Mouse (Mus musculus) heart, embryonic 14.5 days (tissue): ENCODE measurements around the gene Rnf216. TPM values are rescaled to one million over a fixed set of nuclear protein-coding genes. Genes with fewer than 3 reads are reported as not detected.
A peak's percentile ranks its signal among the peaks of the same experiment; 100 is the strongest.

Experiments
- ATAC-seq: fragments of 200-750 bp; cut with Nextera tagmentation; 2 replicates; pipeline ENCODE4 v1.8.0; 2017; ENCODE audit warnings: low read depth, moderate TSS enrichment; ENCODE audit not compliant: insufficient number of reproducible peaks, insufficient read depth, low FRiP score
- H3K27ac ChIP-seq, 2 experiments: fragments of 200-500 bp in 1 of 2; fragments of 300-500 bp in 1 of 2; sonication (generic) in 1 of 2; replicated peaks in 1 of 2; 2 replicates each; pipeline ENCODE4 v1.5.1; 2012 to 2014; ENCODE audit warnings: low read depth in 2 of 2, low read length in 2 of 2, control low read depth in 1 of 2, mild to moderate bottlenecking in 1 of 2, mixed read lengths in 1 of 2; ENCODE audit not compliant: control insufficient read depth in 1 of 2, insufficient read depth in 1 of 2
- H3K27me3 ChIP-seq: fragments of 300-500 bp; sonication (generic); 2 replicates; pipeline ENCODE4 v1.6.1; 2014; ENCODE audit warnings: mild to moderate bottlenecking, low read length, control low read depth; ENCODE audit not compliant: control insufficient read depth, insufficient read depth
- H3K36me3 ChIP-seq: fragments of 300-500 bp; sonication (generic); 2 replicates; pipeline ENCODE4 v1.6.1; 2014; ENCODE audit warnings: mild to moderate bottlenecking, control low read depth, low read length, mixed read lengths; ENCODE audit not compliant: control insufficient read depth, insufficient read depth
- H3K4me1 ChIP-seq, 2 experiments: fragments of 200-500 bp in 1 of 2; fragments of 300-500 bp in 1 of 2; sonication (generic) in 1 of 2; 2 replicates each; pipeline ENCODE4 v1.6.1; 2012 to 2014; ENCODE audit warnings: low read length in 2 of 2, control low read depth in 1 of 2, mixed read lengths in 1 of 2; ENCODE audit not compliant: control insufficient read depth in 2 of 2, insufficient read depth in 2 of 2
- H3K4me2 ChIP-seq: fragments of 300-500 bp; sonication (generic); 2 replicates; pipeline ENCODE4 v1.6.1; 2014; ENCODE audit warnings: mild to moderate bottlenecking, low read length
- H3K4me3 ChIP-seq, 2 experiments: fragments of 200-500 bp in 1 of 2; fragments of 300-500 bp in 1 of 2; sonication (generic) in 1 of 2; 2 replicates each; pipeline ENCODE4 v1.5.1; 2012 to 2014; ENCODE audit warnings: low read length in 2 of 2, mild to moderate bottlenecking in 2 of 2, control low read depth in 1 of 2, low read depth in 1 of 2, moderate library complexity in 1 of 2; ENCODE audit not compliant: control insufficient read depth in 1 of 2, insufficient read depth in 1 of 2
- H3K9ac ChIP-seq: fragments of 300-500 bp; sonication (generic); 2 replicates; pipeline ENCODE4 v1.6.1; 2014; ENCODE audit warnings: mild to moderate bottlenecking, low read length
- H3K9me3 ChIP-seq: fragments of 300-500 bp; sonication (generic); 2 replicates; pipeline ENCODE4 v1.6.1; 2016; ENCODE audit warnings: low read length, control low read depth; ENCODE audit not compliant: control insufficient read depth
- WGBS: fragments of 180-500 bp; shearing (Covaris S2); extraction: QIAGEN DNeasy Blood & Tissue Kit; methylation state at CpG from one replicate; pipeline ENCODE4 v1.1.7; 2014; 5-methylcytosine and 5-hydroxymethylcytosine counted together
- polyA plus RNA-seq: library from polyadenylated mRNA; unstranded; fragments of >200 nt; fragmentation: Nextera tagmentation; extraction: Ambion mirVana; gene quantifications from 2 replicates; pipeline ENCODE4 v1.2.1, GENCODE M21; 2014

Gene Rnf216
- polyA plus RNA-seq, 1 experiment from 2014 or later = 26.5 TPM

- peak overlapping the region; percentile 58 to 89 for H3K27ac ChIP-seq
- WGBS = 1% methylated on average over 43 of the region's 43 CpGs
- ATAC-seq = peak; percentile 61
Measured at GRCm38 (mm10) chr5:142961881-142962443, 150.8 kb downstream of the Rnf216 start.

GRCm38 (mm10) chr5:142961398-142961880 is 151.4 kb downstream of the Rnf216 start:
- Histone ChIP-seq H3K4me3 (peak overlapping the region; percentile 63 to 76), H3K4me2 (peak overlapping the region; percentile 95), H3K9me3 (no peaks in the 10 kb centered on the region), H3K27me3 (no peaks in the 10 kb centered on the region), H3K4me1 (peaks cover 24 to 31% of the 10 kb centered on the region in 2 experiments), H3K9ac (peak overlapping the region; percentile 91), H3K36me3 (no peaks in the 10 kb centered on the region), H3K27ac (peak overlapping the region; percentile 58 to 89)
- 3% methylated on average over 15 of the region's 15 CpGs for WGBS
- ATAC-seq = peak; percentile 51

More at GRCm38 (mm10) chr5:142961881-142962443, 150.8 kb downstream of the Rnf216 start:
- Histone ChIP-seq H3K4me1 (peaks cover 24 to 31% of the 10 kb centered on the region in 2 experiments), H3K36me3 (no peaks in the 10 kb centered on the region), H3K9me3 (no peaks in the 10 kb centered on the region), H3K9ac (peak overlapping the region; percentile 91), H3K27me3 (no peaks in the 10 kb centered on the region), H3K4me2 (peak overlapping the region; percentile 95), H3K4me3 (peak overlapping the region; percentile 63 to 76)

GRCm38 (mm10) chr5:142960775-142961271 is 152.0 kb downstream of the Rnf216 start:
- Histone ChIP-seq H3K36me3 (no peaks in the 10 kb centered on the region), H3K27ac (peak overlapping the region; percentile 58 to 89), H3K4me1 (peaks cover 24 to 31% of the 10 kb centered on the region in 2 experiments), H3K4me3 (peak overlapping the region; percentile 63 to 76), H3K9me3 (no peaks in the 10 kb centered on the region), H3K27me3 (no peaks in the 10 kb centered on the region), H3K4me2 (peak overlapping the region; percentile 95), H3K9ac (peak overlapping the region; percentile 91)
- no peak for ATAC-seq
- under 1% methylated on average over 59 of the region's 59 CpGs for WGBS

- Histone ChIP-seq H3K36me3 (no peaks in the 10 kb centered on the region), H3K4me1 (peaks cover 24 to 31% of the 10 kb centered on the region in 2 experiments), H3K4me3 (peak within 1 kb of the TSS; percentile 63 to 76), H3K27me3 (no peaks in the 10 kb centered on the region), H3K4me2 (peak within 1 kb of the TSS; percentile 95), H3K27ac (peak within 1 kb of the TSS; percentile 58 to 89), H3K9me3 (no peaks in the 10 kb centered on the region), H3K9ac (peak within 1 kb of the TSS; percentile 91)
- WGBS = 11% methylated on average over 44 of the region's 44 CpGs
- ATAC-seq = peak; percentile 62
Measured at GRCm38 (mm10) chr5:142959576-142960556, 152.9 kb downstream of the Rnf216 start, which contains the start of gene Fscn1. Gene Fscn1, plus strand, starts transcription at chr5:142960343.

- Histone ChIP-seq H3K27me3 (no peaks in the 10 kb centered on the region), H3K27ac (no peak overlapping the region), H3K4me2 (no peak overlapping the region), H3K9me3 (no peaks in the 10 kb centered on the region), H3K4me3 (no peak overlapping the region), H3K36me3 (no peaks in the 10 kb centered on the region), H3K9ac (no peak overlapping the region), H3K4me1 (peaks cover 22 to 26% of the 10 kb centered on the region in 2 experiments)
- ATAC-seq = no peak
- WGBS = 80% methylated on average over 4 of the region's 4 CpGs
Measured at GRCm38 (mm10) chr5:142959156-142959555, 153.6 kb downstream of the Rnf216 start.

GRCm38 (mm10) chr5:142958464-142958863 is 154.3 kb downstream of the Rnf216 start:
- H3K36me3 ChIP-seq = no peaks in the 10 kb centered on the region
- no peaks in the 10 kb centered on the region for H3K9me3 ChIP-seq
- H3K4me2 ChIP-seq = no peak overlapping the region
- peaks cover 16 to 19% of the 10 kb centered on the region in 2 experiments for H3K4me1 ChIP-seq
- H3K9ac ChIP-seq = no peak overlapping the region
- 87% methylated on average over 14 of the region's 14 CpGs for WGBS
- no peak overlapping the region for H3K27ac ChIP-seq
- ATAC-seq = no peak
- no peaks in the 10 kb centered on the region for H3K27me3 ChIP-seq
- no peak overlapping the region for H3K4me3 ChIP-seq

- ATAC-seq = no peak
- Histone ChIP-seq H3K9me3 (no peaks in the 10 kb centered on the region), H3K9ac (no peak overlapping the region), H3K27me3 (no peaks in the 10 kb centered on the region), H3K4me3 (no peak overlapping the region), H3K27ac (no peak overlapping the region), H3K4me1 (peaks cover 8 to 10% of the 10 kb centered on the region in 2 experiments), H3K4me2 (no peak overlapping the region), H3K36me3 (no peaks in the 10 kb centered on the region)
- 69% methylated on average over 6 of the region's 6 CpGs for WGBS
Measured at GRCm38 (mm10) chr5:142956956-142957703, 155.7 kb downstream of the Rnf216 start.
